Mouse (Mus musculus) bone marrow, adult 2 months (tissue): ENCODE results near the gene Arhgef28. TPM values are rescaled to one million over a fixed set of nuclear protein-coding genes. Genes with fewer than 3 reads are reported as not detected.

Experiments
- H3K27ac ChIP-seq: fragments of 200-500 bp; 2 replicates; pipeline ENCODE4 v1.5.1; 2012; ENCODE audit warnings: low read depth, mild to moderate bottlenecking, control low read depth, inconsistent platforms, low read length; ENCODE audit not compliant: control insufficient read depth, poor library complexity, insufficient read depth
- H3K4me1 ChIP-seq: fragments of 200-500 bp; 2 replicates; pipeline ENCODE4 v1.6.1; 2011; ENCODE audit warnings: low read length; ENCODE audit not compliant: control insufficient read depth, insufficient read depth
- H3K4me3 ChIP-seq: fragments of 200-500 bp; replicated peaks from 2 replicates; pipeline ENCODE3; 2011; ENCODE audit warnings: mild to moderate bottlenecking, low read depth, low read length, control low read depth; ENCODE audit not compliant: control insufficient read depth
- CTCF ChIP-seq: fragments of 200-500 bp; IDR thresholded peaks from 2 replicates; pipeline ENCODE4 v1.5.1; 2011; ENCODE audit warnings: low read length, control low read depth; ENCODE audit not compliant: control insufficient read depth, insufficient read depth
- POLR2A ChIP-seq: fragments of 200-500 bp; IDR thresholded peaks from 2 replicates; pipeline ENCODE4 v1.6.1; 2011; ENCODE audit warnings: low read depth, mild to moderate bottlenecking, control low read depth, low read length, borderline replicate concordance; ENCODE audit not compliant: control insufficient read depth
- WGBS: fragments of 180-500 bp; shearing (Covaris S2); methylation state at CpG from one replicate; pipeline ENCODE4 v1.1.7; 2018; 5-methylcytosine and 5-hydroxymethylcytosine counted together
- polyA plus RNA-seq: library from polyadenylated mRNA; stranded (reverse); fragments of >200 nt; gene quantifications from 2 replicates; pipeline ENCODE4 v1.2.4, GENCODE M21; 2011; ENCODE audit warnings: low replicate concordance; ENCODE audit not compliant: missing spikeins, insufficient read depth, insufficient read length

The Arhgef28 gene
- polyA plus RNA-seq, 1 experiment = 2.7 TPM

GRCm38 (mm10) chr13:97937919-97938318 lies 268.3 kb downstream of the Arhgef28 start:
- 13% methylated on average over 7 of the region's 7 CpGs for WGBS
- Histone ChIP-seq H3K4me1 (peaks cover 2% of the 10 kb centered on the region), H3K27ac (no peak overlapping the region), H3K4me3 (no peak overlapping the region)
- TF ChIP-seq POLR2A (no peak), CTCF (no peak)

DNA sequence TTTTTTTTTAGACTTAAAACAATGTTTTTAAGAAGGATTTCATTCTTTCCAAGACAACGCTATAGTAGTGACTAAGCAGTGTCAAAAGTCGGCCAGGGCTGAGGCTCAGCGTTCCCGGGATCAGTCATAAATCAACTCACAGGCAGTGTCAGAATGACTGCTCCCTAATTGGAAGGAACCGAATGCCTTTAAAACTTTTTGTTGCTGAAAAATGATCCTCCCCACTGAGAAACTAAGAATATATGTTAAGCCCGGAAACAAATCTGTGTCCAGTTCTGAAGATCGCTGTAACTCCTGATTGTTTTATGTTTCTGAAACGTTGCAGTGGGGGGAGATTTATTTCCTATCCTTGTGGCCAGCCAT lies 278.1 kb downstream of the Arhgef28 start:
- no peak overlapping the region for H3K27ac ChIP-seq
- no peak overlapping the region for H3K4me3 ChIP-seq
- 21% methylated on average over 8 of the region's 8 CpGs for WGBS
- TF ChIP-seq CTCF (no peak), POLR2A (no peak)
- no peaks in the 10 kb centered on the region for H3K4me1 ChIP-seq

GRCm38 (mm10) chr13:97927376-97928134 lies 278.7 kb downstream of the Arhgef28 start:
- H3K27ac ChIP-seq = no peak overlapping the region
- WGBS = 41% methylated on average over 14 of the region's 14 CpGs
- TF ChIP-seq POLR2A (no peak), CTCF (no peak)
- H3K4me3 ChIP-seq = no peak overlapping the region
- no peaks in the 10 kb centered on the region for H3K4me1 ChIP-seq

DNA sequence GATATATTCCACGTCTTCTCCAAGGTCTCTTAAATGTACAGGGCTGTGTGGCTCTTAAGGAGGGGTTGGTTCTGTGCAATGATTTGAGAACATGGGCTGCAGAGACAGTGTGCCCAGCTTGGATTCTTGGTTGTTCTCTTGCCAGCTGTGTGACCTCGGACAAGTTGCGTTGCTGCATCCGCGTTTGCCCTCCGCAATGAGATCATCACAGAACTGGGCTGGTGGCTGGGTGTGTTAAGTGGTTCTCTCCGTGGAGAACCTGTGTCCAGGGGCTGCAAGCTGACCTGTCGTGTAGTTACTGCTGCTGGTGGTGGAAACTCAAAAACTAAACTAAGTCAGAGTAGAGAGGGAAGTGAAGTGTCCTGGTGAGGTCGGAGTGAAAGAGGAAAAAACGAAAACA lies 279.9 kb downstream of the Arhgef28 start:
- Histone ChIP-seq H3K4me1 (no peaks in the 10 kb centered on the region), H3K4me3 (no peak overlapping the region), H3K27ac (no peak overlapping the region)
- TF ChIP-seq CTCF (no peak), POLR2A (no peak)
- WGBS = 83% methylated on average over 10 of the region's 10 CpGs

- Histone ChIP-seq H3K4me3 (no peak overlapping the region), H3K4me1 (no peaks in the 10 kb centered on the region), H3K27ac (no peak overlapping the region)
- WGBS = 75% methylated on average over 5 of the region's 5 CpGs
- TF ChIP-seq CTCF (no peak), POLR2A (no peak)
Measured at GRCm38 (mm10) chr13:97923009-97923408, 283.2 kb downstream of the Arhgef28 start.

DNA sequence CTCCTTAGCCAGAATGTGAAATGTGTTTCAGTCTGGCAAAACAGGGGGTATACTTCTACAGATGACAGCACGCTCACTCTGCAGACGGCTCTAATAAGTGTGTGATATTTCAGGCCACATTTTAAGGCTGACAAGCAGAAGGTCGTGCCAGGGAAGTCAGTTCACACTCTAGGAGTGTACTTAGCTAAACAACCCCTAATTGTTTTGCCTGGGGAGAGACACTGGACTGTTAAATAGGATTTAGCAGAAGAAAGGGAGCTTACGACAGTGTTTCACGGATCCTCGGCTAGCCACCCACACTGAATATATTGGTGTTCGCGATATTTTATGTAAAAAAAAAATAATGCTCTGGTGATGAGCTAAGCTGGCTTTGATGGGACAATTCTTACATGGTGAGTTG lies 286.6 kb downstream of the Arhgef28 start:
- no peak for TF ChIP-seq CTCF
- no peak for TF ChIP-seq POLR2A
- Histone ChIP-seq H3K4me1 (no peaks in the 10 kb centered on the region), H3K27ac (no peak overlapping the region), H3K4me3 (no peak overlapping the region)
- WGBS = 80% methylated on average over 8 of the region's 8 CpGs

GRCm38 (mm10) chr13:97918117-97918900 lies 287.9 kb downstream of the Arhgef28 start:
- Histone ChIP-seq H3K27ac (no peak overlapping the region), H3K4me3 (no peak overlapping the region), H3K4me1 (no peaks in the 10 kb centered on the region)
- WGBS = 74% methylated on average over 12 of the region's 12 CpGs
- TF ChIP-seq POLR2A (no peak), CTCF (no peak)

DNA sequence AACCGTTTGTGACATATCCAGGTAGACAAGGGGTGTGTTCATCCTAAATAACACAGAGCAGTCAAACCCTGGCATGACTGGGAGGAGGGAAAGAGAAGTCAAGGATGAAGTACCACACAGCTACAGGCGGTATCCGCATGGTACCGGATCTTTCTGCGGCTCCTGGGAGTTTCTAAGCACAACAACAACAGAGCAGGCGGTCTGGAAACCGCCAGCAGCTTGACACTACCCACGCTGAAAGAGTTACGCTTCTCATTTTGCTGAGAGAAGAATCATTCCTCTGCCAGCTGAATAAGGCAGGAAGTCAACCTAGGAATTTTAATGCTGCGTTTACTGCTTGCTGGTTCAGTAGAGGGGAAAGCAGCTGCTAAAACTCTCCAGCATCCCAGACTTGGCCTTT lies 295.2 kb downstream of the Arhgef28 start:
- WGBS = 77% methylated on average over 10 of the region's 10 CpGs
- H3K27ac ChIP-seq = no peak overlapping the region
- no peak for TF ChIP-seq POLR2A
- TF ChIP-seq CTCF = no peak
- no peaks in the 10 kb centered on the region for H3K4me1 ChIP-seq
- no peak overlapping the region for H3K4me3 ChIP-seq
